Mouse (Mus musculus): ENCODE results near the gene Sp7. TPM values are rescaled to one million over a fixed set of nuclear protein-coding genes. Genes with fewer than 3 reads are reported as not detected.
"Not testable (repeated sequence)": the region's sequence is repeated elsewhere in the genome, so short reads cannot be mapped to it uniquely, and the experiment has no call there.

Sp7 gene
- total RNA-seq, 2 experiments from 2014 or later = 0.27 to 0.61 TPM

DNA sequence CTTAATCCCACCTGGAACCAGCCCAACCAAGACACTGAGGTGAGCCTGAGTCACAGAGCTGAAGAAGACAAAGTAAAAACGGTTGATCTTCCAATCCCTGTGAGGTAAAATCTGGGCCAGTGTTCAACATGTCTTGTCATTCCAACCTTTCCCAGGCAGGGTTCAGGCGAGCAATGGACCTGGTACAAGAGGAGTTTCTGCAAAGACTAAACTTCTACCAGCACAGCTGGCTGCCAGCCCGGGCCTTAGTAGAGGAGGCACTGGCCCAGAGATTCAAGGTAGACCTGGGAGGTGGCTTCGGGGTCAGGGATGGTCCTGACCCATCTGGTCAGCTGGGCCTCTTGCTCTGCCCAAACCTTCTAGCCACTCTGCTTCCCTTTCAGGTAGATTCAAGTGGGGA lies 30.0 kb downstream of the Sp7 start:
- TF ChIP-seq CTCF (IDR thresholded peaks at IDR 0.05) = no peak
- H3K4me3 ChIP-seq = no peak overlapping the region
- DNase-seq (ENCODE audit: extremely low spot score in 1 of 2, low spot score in 2 of 2) = no peak
- intact Hi-C loops (cut with DNase I) = no loop called here
- no peak overlapping the region for H3K27ac ChIP-seq

GRCm38 (mm10) chr15:102335925-102336324 lies 31.1 kb downstream of the Sp7 start:
- H3K4me3 ChIP-seq; intact Hi-C loops (cut with DNase I); H3K27ac ChIP-seq; DNase-seq (ENCODE audit: extremely low spot score in 1 of 2, low spot score in 2 of 2): not testable (repeated sequence)
- peak; percentile 31 for TF ChIP-seq CTCF (IDR thresholded peaks at IDR 0.05)

DNA sequence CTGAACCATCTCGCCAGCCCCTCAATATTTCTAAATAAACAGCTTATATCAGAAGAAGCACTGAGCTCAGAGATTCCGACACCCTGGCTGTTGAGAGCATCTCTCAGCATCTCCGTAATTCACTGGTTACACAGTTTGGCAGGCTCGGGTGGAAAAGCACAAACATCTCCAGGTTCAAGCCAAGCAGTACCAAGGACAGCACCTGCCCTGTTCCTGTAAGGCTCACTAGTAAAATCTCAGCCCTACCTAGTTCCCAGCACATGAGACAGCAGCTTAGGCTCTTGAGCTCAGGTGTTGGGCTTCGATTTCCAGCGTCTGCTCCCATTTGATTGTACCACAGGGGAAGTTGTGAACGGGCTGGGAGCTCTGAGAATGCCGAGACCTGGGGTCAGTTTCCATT lies 31.7 kb downstream of the Sp7 start:
- DNase-seq (ENCODE audit: extremely low spot score in 1 of 2, low spot score in 2 of 2) = no peak
- no peak for TF ChIP-seq CTCF (IDR thresholded peaks at IDR 0.05)
- no peak overlapping the region for H3K27ac ChIP-seq
- no peak overlapping the region for H3K4me3 ChIP-seq
- intact Hi-C loops (cut with DNase I) = no loop called here

DNA sequence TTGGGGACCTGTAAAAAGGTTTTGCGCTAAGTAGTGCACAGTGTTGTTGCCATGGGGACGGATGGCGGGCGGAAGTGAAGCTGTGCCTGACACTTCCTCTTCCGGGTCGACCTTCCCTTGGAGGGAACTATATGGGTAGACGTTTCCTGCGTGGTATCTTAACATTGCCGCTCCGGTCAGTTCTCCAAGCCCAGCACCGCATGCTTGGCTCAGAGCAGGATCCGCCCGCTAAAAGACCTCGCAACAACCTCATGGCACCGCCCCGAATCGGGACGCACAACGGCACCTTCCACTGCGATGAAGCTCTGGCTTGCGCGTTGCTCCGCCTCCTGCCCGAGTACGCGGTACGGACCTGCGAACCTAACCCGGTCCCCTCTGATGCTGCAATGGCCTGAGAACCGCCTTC lies 35.4 kb downstream of the Sp7 start, which contains the start of gene Myg1:
Myg1 (plus strand) TSS at position 100 of the 406 bp plus-strand sequence.
- peak within 1 kb of the TSS; percentile 60 for H3K27ac ChIP-seq
- TF ChIP-seq CTCF (IDR thresholded peaks at IDR 0.05) = no peak
- intact Hi-C loops (cut with DNase I) = no loop called here

DNA sequence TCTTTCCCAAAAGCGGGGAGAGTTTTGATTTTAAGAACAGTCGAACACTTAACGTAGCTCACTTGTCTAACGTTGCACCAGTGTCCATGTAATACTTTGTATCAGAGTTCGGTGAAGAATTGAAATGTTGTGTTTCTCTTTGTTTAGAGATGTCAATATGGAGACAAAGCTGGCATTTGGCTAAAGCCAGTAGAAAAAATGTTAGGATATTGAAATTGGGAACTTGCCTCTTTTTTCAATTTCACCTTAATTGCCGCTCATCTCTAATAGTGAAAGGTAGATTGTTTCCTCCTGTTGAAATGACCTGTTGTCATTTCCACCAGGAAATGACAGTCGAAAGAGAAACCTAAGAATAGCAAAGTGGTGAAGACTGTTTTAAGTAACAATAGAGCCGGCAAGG lies 40.1 kb downstream of the Sp7 start:
- Histone ChIP-seq H3K4me3 (peak overlapping the region; percentile 76), H3K27ac (peak overlapping the region; percentile 93; the same call in 1 of the 2 replicates)
- no peak for TF ChIP-seq CTCF (IDR thresholded peaks at IDR 0.05)
- intact Hi-C loops (cut with DNase I) = loop anchor here (2.0 kb wide), 1 partner anchor 48 kb away; the partner anchor contains the start of gene Mfsd5
- DNase-seq (ENCODE audit: extremely low spot score in 1 of 2, low spot score in 2 of 2) = no peak

More for the DNA sequence above, 35.4 kb downstream of the Sp7 start, which contains the start of gene Myg1:
- DNase-seq (ENCODE audit: extremely low spot score in 1 of 2, low spot score in 2 of 2) = peak; percentile 76 to 83
- H3K4me3 ChIP-seq = peak within 1 kb of the TSS; percentile 81

- DNase-seq (ENCODE audit: extremely low spot score in 1 of 2, low spot score in 2 of 2) = peak; percentile 86 to 87
- intact Hi-C loops (cut with DNase I) = loop anchor here (2.0 kb wide), 1 partner anchor 47 kb away; the partner anchor contains the start of gene Mfsd5
- H3K4me3 ChIP-seq = peak within 1 kb of the TSS; percentile 76
- peak within 1 kb of the TSS; percentile 93 for H3K27ac ChIP-seq
- peak; percentile 61 for TF ChIP-seq CTCF (IDR thresholded peaks at IDR 0.05)
These were observed 40.9 kb downstream of the Sp7 start, which contains the start of gene Pfdn5 for GRCm38 (mm10) chr15:102326022-102326576. TSS of gene Pfdn5 (plus strand) at chr15:102326116.

- intact Hi-C loops (cut with DNase I) = no loop called here
- DNase-seq (ENCODE audit: extremely low spot score in 1 of 2, low spot score in 2 of 2) = no peak
- no peak; the same call in 1 of the 2 replicates for TF ChIP-seq CTCF (IDR thresholded peaks at IDR 0.05)
- Histone ChIP-seq H3K4me3 (peak overlapping the region; percentile 46), H3K27ac (peak overlapping the region; percentile 36; the same call in 1 of the 2 replicates)
These were observed 42.1 kb downstream of the Sp7 start for GRCm38 (mm10) chr15:102324654-102325473.

- TF ChIP-seq CTCF (IDR thresholded peaks at IDR 0.05) = peak; percentile 83
- H3K4me3 ChIP-seq = no peak overlapping the region
- intact Hi-C loops (cut with DNase I) = loop anchor here (2.0 kb wide), 1 partner anchor 27 kb away; no protein-coding TSS in a partner anchor
- no peak overlapping the region for H3K27ac ChIP-seq
- DNase-seq (ENCODE audit: extremely low spot score in 1 of 2, low spot score in 2 of 2) = peak; percentile 40 to 60
These were observed 50.7 kb downstream of the Sp7 start for GRCm38 (mm10) chr15:102316263-102316662.

GRCm38 (mm10) chr15:102315292-102315691 lies 51.7 kb downstream of the Sp7 start:
- Histone ChIP-seq H3K27ac (no peak overlapping the region), H3K4me3 (no peak overlapping the region)
- intact Hi-C loops (cut with DNase I) = loop anchor here (1.0 kb wide), 1 partner anchor 76 kb away; no protein-coding TSS in a partner anchor
- DNase-seq (ENCODE audit: extremely low spot score in 1 of 2, low spot score in 2 of 2) = no peak
- TF ChIP-seq CTCF (IDR thresholded peaks at IDR 0.05) = no peak

DNA sequence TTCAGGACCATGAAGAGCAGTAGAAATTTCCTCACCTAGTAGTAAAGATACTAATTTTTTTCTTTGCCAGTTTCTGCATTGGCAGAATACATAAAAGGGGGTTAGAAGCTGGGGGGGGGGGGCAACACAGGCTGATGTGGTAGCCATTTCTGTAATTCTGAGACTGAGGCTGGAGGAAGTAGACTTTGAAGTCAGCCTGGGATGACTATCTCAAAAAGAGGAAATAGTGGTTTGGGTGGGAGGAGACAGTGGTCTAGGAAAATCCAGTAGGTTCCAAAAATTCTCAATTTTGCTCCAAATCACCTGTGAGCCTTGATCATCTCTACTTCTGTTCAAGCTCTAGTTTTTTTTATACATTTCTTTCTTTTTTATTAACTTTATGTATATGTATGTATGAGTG lies 55.5 kb downstream of the Sp7 start:
- Histone ChIP-seq H3K4me3 (no peak overlapping the region), H3K27ac (no peak overlapping the region)
- intact Hi-C loops (cut with DNase I) = loop anchor here (5.0 kb wide), 1 partner anchor 134 kb away; no protein-coding TSS in a partner anchor
- no peak for TF ChIP-seq CTCF (IDR thresholded peaks at IDR 0.05)
- no peak for DNase-seq (ENCODE audit: extremely low spot score in 1 of 2, low spot score in 2 of 2)

DNA sequence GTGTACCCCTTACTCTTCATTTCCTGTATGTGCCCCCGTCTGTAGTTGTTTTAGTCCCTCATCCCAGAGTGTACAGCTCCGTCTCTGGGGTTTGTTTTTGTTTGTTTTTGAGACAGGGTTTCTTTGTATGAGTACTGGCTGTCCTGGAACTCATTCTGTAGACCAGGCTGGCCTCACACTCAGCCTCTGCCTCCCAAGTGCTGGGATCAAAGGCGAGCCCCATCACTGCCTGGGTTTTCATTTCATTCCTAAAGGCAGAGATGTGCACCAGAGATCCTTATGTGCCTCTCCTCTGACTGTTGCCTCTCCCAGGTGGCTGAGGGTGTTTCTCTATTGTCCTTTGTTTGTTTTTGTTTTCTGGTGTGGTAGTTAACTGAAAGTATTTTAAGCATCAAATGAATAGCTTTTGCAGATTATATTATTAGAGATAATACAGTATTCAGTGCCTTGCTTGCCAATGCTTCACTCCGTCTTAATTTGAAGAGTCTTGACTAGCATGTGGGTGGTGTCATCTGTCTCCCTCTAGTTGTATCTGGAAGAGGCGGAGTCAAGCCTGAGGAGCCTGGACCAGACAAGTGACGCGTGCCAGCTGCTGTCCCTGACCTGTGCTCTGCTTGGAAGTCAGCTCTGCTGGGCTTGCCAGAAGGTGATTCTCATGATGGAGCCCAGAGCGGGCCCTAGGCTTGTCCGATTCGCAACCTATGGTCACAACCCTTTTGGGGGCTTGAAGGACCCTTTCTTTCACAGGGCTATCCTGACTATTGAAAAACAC lies 56.7 kb downstream of the Sp7 start:
- no peak overlapping the region for H3K4me3 ChIP-seq
- no peak for TF ChIP-seq CTCF (IDR thresholded peaks at IDR 0.05)
- no peak for DNase-seq (ENCODE audit: extremely low spot score in 1 of 2, low spot score in 2 of 2)
- intact Hi-C loops (cut with DNase I) = loop anchor here (5.0 kb wide), 1 partner anchor 133 kb away; no protein-coding TSS in a partner anchor
- H3K27ac ChIP-seq = no peak overlapping the region

Measured in left cerebral cortex, adult 2 months (tissue).